Comparison of ENCODE assay signal across 9 mouse cellular contexts in the genomic region with DNA sequence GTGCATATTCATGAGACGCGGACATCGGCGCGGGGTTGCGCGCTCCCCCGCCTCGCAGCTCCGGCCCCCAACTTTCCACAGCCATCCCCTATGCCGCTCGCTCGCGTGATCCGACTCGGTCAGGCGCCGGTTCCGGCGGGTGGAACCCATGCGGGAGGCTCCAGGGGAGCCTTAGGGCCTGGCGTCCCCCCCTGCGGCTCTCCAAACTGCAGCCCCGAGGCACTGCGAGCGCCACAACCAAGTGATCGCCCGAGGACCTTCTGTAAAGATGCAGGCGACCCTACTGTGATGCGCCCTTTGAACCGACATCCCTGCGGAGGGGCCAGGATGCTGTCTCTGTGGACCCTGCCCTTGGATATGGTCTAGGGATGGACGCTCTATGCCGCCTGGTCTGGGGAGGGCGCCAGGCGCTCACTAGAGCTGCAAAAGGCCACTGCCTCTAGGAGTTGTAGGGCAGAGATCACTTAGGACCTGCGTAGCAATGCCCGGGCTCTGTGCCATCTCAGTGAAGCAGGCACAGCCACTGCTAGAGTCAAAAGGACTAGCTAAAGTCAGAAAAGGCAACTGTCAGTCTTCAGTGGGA. TPM values are rescaled to one million over a fixed set of nuclear protein-coding genes. Genes with fewer than 3 reads are reported as not detected.
DNase-seq lines count a peak whose midpoint lies in the region; ATAC-seq and TF ChIP-seq lines count a peak whose summit lies in the region.
"Had no signal": no experiment of that assay in that cellular context is flagged by ENCODE, and none has a peak within 500 bp of the region (broad histone marks: within the 10 kb centered on the region; RNA-seq: fewer than 3 reads in every experiment).

No protein-coding gene starts in this region.

- H3K27ac ChIP-seq in forebrain, postnatal 0 days (ENCODE audit: low read depth, low read length), result peak overlapping the region; percentile 81

- peak; percentile 55 for TF ChIP-seq CTCF in forebrain, postnatal 0 days (IDR thresholded peaks at IDR 0.05; ENCODE audit: low read depth)

- no peaks in the 10 kb centered on the region for H3K36me3 ChIP-seq in forebrain, postnatal 0 days (ENCODE audit: insufficient read depth)

- H3K9ac ChIP-seq in forebrain, postnatal 0 days, result peak overlapping the region; percentile 82

- H3K4me1 ChIP-seq in forebrain, postnatal 0 days (ENCODE audit: insufficient read depth), result peaks cover 4% of the 10 kb centered on the region; the same call in 1 of the 2 replicates

- peak overlapping the region; percentile 79 for H3K4me2 ChIP-seq in forebrain, postnatal 0 days (ENCODE audit: low read depth)

- peak; percentile 47 for ATAC-seq in forebrain, postnatal 0 days

- H3K4me3 ChIP-seq in forebrain, postnatal 0 days (ENCODE audit: low read depth, low read length), result peak overlapping the region; percentile 75

- DNase-seq in left cerebral cortex, adult 18-20 months (ENCODE audit: low spot score in 2 of 2), result peak; percentile 37 to 38
- DNase-seq in left cerebral cortex, adult 11 months (ENCODE audit: low spot score), result no peak
- peak; percentile 77 for DNase-seq in cerebellum, adult 11-12 months
- peak; percentile 67 for DNase-seq in forebrain, postnatal 0 days
- peak; percentile 78 for DNase-seq in kidney, adult 9 months
- DNase-seq in lung, postnatal 25 days (ENCODE audit: low spot score), result peak; percentile 6
- DNase-seq in testis, postnatal 14 days (ENCODE audit: low spot score), result peak; percentile 12
- DNase-seq in gastrocnemius, postnatal 10 days, result no peak

- no peaks in the 10 kb centered on the region for H3K9me3 ChIP-seq in forebrain, postnatal 0 days (ENCODE audit: low read length)

- under 1% methylated on average over 38 of the region's 38 CpGs for WGBS in forebrain, postnatal 0 days

- H3K27me3 ChIP-seq in forebrain, postnatal 0 days (ENCODE audit: insufficient read depth, low read length), result peaks cover 5% of the 10 kb centered on the region; the same call in 1 of the 2 replicates
- H3K27me3 ChIP-seq: CH12.LX had no signal

RNA-seq across cellular contexts. Expression of gene Clstn2, which starts 0.4 kb away (rescaled TPM):
- 10 to 100 TPM; 68.7 to 71.9 TPM for total RNA-seq in left cerebral cortex, adult 18-20 months (2021)
- 55.9 and 58.7 TPM in 2 replicates for total RNA-seq in forebrain, postnatal 0 days (2014; rRNA removed)
- polyA plus RNA-seq in forebrain, postnatal 0 days (2015; fragmentation: Nextera tagmentation; extraction: Ambion mirVana), result 12.1 and 13.0 TPM in 2 replicates
- 1 to 10 TPM; 3.8 to 4.3 TPM for total RNA-seq in gastrocnemius, postnatal 10 days (2021)
- total RNA-seq: CH12.LX had no signal

Comparison
In these comparisons a context has a peak if more than half of its experiments do, and no peak if none do; other contexts are left out.
1. DNase-seq: peak in left cerebral cortex, adult 18-20 months (2 of 2), cerebellum, adult 11-12 months (single experiment), forebrain, postnatal 0 days (single experiment), kidney, adult 9 months (single experiment), lung, postnatal 25 days (single experiment) and testis, postnatal 14 days (single experiment); none in left cerebral cortex, adult 11 months (single experiment) and gastrocnemius, postnatal 10 days (single experiment).
2. RNA of gene Clstn2, which starts 0.4 kb away (total RNA-seq): 68.7 to 71.9 TPM in left cerebral cortex, adult 18-20 months and 55.9 to 58.7 TPM in forebrain, postnatal 0 days; 3.8 to 4.3 TPM in gastrocnemius, postnatal 10 days; every median in the first group is over 10 times any median in the second.